Mouse (Mus musculus): Measurements from ENCODE around the gene Nrxn3. TPM values are rescaled to one million over a fixed set of nuclear protein-coding genes. Genes with fewer than 3 reads are reported as not detected.

The Nrxn3 gene
- polyA plus RNA-seq, 1 experiment from 2014 or later = 16.9 TPM

DNA sequence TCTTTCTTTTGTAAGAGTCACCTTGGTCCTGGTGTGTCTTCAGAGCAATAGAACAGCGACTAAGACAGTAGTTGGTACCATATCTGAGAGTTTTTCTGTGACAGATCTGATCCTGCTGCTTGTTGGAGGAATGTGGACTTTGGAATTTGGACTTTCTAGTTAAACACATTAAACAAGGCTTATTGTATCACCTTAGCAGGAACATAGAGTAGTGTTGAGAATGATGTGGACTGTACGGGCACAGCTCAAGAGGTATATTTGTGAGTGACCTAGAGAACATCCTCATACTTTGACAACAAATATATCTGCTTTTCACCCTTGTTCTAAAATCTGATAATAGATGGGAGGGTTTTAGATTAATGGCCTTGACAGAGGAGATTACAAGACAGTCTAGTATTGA is 1020.1 kb downstream of the Nrxn3 start:
- no peak overlapping the region for H3K27ac ChIP-seq (ENCODE audit: low read depth, low read length)
- WGBS = 93% methylated on average over 2 of the region's 2 CpGs
- no peaks in the 10 kb centered on the region for H3K36me3 ChIP-seq (ENCODE audit: control insufficient read depth, insufficient read depth, low read length)
- H3K4me1 ChIP-seq (ENCODE audit: control insufficient read depth, insufficient read depth, low read length) = no peaks in the 10 kb centered on the region
- no peak for DNase-seq (ENCODE audit: low spot score, missing footprints)
- no peak overlapping the region for H3K4me3 ChIP-seq (ENCODE audit: low read depth, low read length)
- no peak for ATAC-seq (ENCODE audit: low FRiP score)
- no peaks in the 10 kb centered on the region for H3K27me3 ChIP-seq (ENCODE audit: control insufficient read depth, insufficient read depth, low read length)
- no peak overlapping the region for H3K4me2 ChIP-seq
- H3K9me3 ChIP-seq (ENCODE audit: control insufficient read depth, low read length) = no peaks in the 10 kb centered on the region
- H3K9ac ChIP-seq (ENCODE audit: low read length) = no peak overlapping the region

DNA sequence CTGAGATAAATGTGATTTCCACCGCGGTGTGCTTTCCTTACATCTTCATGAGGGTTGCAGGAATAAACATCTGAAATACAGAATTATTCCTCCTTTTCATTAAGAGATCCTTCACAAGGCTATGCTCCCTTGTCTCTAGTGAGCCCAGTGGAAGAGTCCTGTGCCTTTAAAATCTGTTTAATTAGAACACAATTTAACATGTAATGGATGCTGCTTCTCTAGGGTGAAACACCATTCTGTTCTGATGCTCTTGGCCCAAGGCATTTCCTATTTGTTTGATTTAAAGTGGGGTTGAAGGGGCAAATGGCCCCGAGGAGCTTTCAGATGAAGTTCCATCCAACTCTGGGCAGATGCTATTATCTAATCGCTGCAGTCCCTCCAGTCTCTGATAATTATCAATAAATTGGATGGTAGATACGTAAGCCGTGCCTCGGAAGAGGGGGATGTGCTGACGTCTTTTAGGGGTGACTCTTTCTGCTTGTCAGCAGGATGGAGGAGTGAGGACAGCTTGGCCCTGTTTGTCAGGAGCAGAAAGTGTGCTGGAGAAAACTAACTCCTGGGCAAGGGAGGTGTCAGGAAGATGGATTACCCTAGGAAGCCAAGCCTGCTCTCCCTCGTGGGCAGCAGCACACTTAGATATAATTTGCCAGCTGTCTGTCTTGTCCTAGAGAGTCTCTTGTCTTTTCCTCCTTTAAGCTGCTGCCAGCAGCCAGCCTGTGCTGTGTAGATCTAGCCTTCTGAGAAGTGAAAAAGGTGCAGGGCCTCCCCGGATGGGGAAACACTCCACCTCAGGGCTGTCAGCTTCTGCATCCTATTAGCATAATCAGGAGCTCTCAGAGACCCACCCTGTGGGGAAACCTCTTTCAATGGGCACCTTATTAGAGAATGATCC is 1041.8 kb downstream of the Nrxn3 start:
- no peak overlapping the region for H3K4me3 ChIP-seq (ENCODE audit: low read depth, low read length)
- ATAC-seq (ENCODE audit: low FRiP score) (peak; percentile 84), DNase-seq (ENCODE audit: low spot score, missing footprints) (no peak)
- no peak overlapping the region for H3K27ac ChIP-seq (ENCODE audit: low read depth, low read length)
- H3K9ac ChIP-seq (ENCODE audit: low read length) = no peak overlapping the region
- WGBS = 55% methylated on average over 10 of the region's 10 CpGs
- H3K27me3 ChIP-seq (ENCODE audit: control insufficient read depth, insufficient read depth, low read length) = no peaks in the 10 kb centered on the region
- H3K36me3 ChIP-seq (ENCODE audit: control insufficient read depth, insufficient read depth, low read length) = no peaks in the 10 kb centered on the region
- H3K9me3 ChIP-seq (ENCODE audit: control insufficient read depth, low read length) = no peaks in the 10 kb centered on the region
- no peak overlapping the region for H3K4me2 ChIP-seq
- peaks cover 6% of the 10 kb centered on the region; the same call in 1 of the 2 replicates for H3K4me1 ChIP-seq (ENCODE audit: control insufficient read depth, insufficient read depth, low read length)

- Histone ChIP-seq H3K9me3 (ENCODE audit: control insufficient read depth, low read length) (no peaks in the 10 kb centered on the region), H3K27ac (ENCODE audit: low read depth, low read length) (no peak overlapping the region), H3K4me3 (ENCODE audit: low read depth, low read length) (no peak overlapping the region), H3K9ac (ENCODE audit: low read length) (no peak overlapping the region), H3K4me2 (no peak overlapping the region), H3K36me3 (ENCODE audit: control insufficient read depth, insufficient read depth, low read length) (no peaks in the 10 kb centered on the region), H3K27me3 (ENCODE audit: control insufficient read depth, insufficient read depth, low read length) (no peaks in the 10 kb centered on the region), H3K4me1 (ENCODE audit: control insufficient read depth, insufficient read depth, low read length) (peaks cover 6% of the 10 kb centered on the region; the same call in 1 of the 2 replicates)
- DNase-seq (ENCODE audit: low spot score, missing footprints) = no peak
- 70% methylated on average over 2 of the region's 2 CpGs for WGBS
- ATAC-seq (ENCODE audit: low FRiP score) = no peak; the same call in 1 of the 2 replicates
Measured at GRCm38 (mm10) chr12:89765179-89765578, 1042.5 kb downstream of the Nrxn3 start.

- no peak overlapping the region for H3K4me3 ChIP-seq (ENCODE audit: low read depth, low read length)
- no peaks in the 10 kb centered on the region for H3K4me1 ChIP-seq (ENCODE audit: control insufficient read depth, insufficient read depth, low read length)
- no peaks in the 10 kb centered on the region for H3K9me3 ChIP-seq (ENCODE audit: control insufficient read depth, low read length)
- DNase-seq (ENCODE audit: low spot score, missing footprints) (no peak), ATAC-seq (ENCODE audit: low FRiP score) (no peak)
- H3K4me2 ChIP-seq = no peak overlapping the region
- H3K27me3 ChIP-seq (ENCODE audit: control insufficient read depth, insufficient read depth, low read length) = no peaks in the 10 kb centered on the region
- 86% methylated on average over 3 of the region's 3 CpGs for WGBS
- no peaks in the 10 kb centered on the region for H3K36me3 ChIP-seq (ENCODE audit: control insufficient read depth, insufficient read depth, low read length)
- no peak overlapping the region for H3K27ac ChIP-seq (ENCODE audit: low read depth, low read length)
- H3K9ac ChIP-seq (ENCODE audit: low read length) = no peak overlapping the region
Measured at GRCm38 (mm10) chr12:89788794-89789193, 1066.1 kb downstream of the Nrxn3 start.

DNA sequence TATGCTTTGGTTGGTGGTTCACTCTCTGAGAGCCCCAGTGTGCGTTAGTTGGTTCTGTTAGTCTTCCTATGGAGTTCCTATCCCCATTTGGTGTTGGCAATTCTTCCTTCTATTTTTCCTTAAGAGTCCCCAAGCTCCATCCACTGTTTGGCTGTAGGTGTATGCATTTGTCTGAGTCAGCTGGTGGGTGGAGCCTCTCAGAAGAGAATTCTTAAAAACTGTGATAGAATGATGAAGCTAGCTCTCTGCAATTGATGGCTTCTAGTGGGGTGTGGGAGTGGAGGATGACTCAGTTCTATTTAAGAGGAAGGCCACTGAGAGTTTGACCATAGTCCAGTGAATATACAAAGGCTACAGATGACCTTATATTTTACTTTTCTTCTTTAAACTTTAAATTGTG is 1067.3 kb downstream of the Nrxn3 start:
- WGBS = 93% methylated on average over 1 of the region's 1 CpGs
- Histone ChIP-seq H3K9me3 (ENCODE audit: control insufficient read depth, low read length) (no peaks in the 10 kb centered on the region), H3K36me3 (ENCODE audit: control insufficient read depth, insufficient read depth, low read length) (no peaks in the 10 kb centered on the region), H3K4me1 (ENCODE audit: control insufficient read depth, insufficient read depth, low read length) (no peaks in the 10 kb centered on the region), H3K9ac (ENCODE audit: low read length) (no peak overlapping the region), H3K27me3 (ENCODE audit: control insufficient read depth, insufficient read depth, low read length) (no peaks in the 10 kb centered on the region), H3K4me2 (no peak overlapping the region), H3K4me3 (ENCODE audit: low read depth, low read length) (no peak overlapping the region), H3K27ac (ENCODE audit: low read depth, low read length) (no peak overlapping the region)
- DNase-seq (ENCODE audit: low spot score, missing footprints) (no peak), ATAC-seq (ENCODE audit: low FRiP score) (no peak)

GRCm38 (mm10) chr12:89791829-89792228 is 1069.2 kb downstream of the Nrxn3 start:
- Histone ChIP-seq H3K4me3 (ENCODE audit: low read depth, low read length) (no peak overlapping the region), H3K36me3 (ENCODE audit: control insufficient read depth, insufficient read depth, low read length) (no peaks in the 10 kb centered on the region), H3K4me1 (ENCODE audit: control insufficient read depth, insufficient read depth, low read length) (no peaks in the 10 kb centered on the region), H3K27me3 (ENCODE audit: control insufficient read depth, insufficient read depth, low read length) (no peaks in the 10 kb centered on the region), H3K9ac (ENCODE audit: low read length) (no peak overlapping the region), H3K9me3 (ENCODE audit: control insufficient read depth, low read length) (no peaks in the 10 kb centered on the region), H3K4me2 (no peak overlapping the region), H3K27ac (ENCODE audit: low read depth, low read length) (no peak overlapping the region)
- 87% methylated on average over 3 of the region's 3 CpGs for WGBS
- DNase-seq (ENCODE audit: low spot score, missing footprints) (no peak), ATAC-seq (ENCODE audit: low FRiP score) (no peak)

DNA sequence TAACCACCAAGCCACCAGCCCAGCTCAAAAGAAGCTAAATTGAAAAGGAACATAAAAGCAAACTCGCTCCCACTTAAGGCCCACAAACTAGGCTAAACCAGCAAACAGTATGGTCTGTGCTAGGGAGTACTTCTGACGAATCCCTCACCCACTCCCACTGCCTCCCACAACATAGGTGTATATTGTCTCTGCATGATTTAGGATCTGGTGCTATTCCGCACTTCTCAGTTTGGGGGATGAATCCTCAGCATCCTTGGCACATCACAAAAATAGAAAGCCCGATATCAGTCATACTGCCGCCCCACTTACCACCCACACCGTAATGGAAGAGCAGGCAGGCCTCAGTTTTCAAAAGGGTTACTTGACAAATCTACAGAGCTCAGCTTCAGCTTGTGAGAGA is 1072.1 kb downstream of the Nrxn3 start:
- ATAC-seq (ENCODE audit: low FRiP score) = no peak
- Histone ChIP-seq H3K36me3 (ENCODE audit: control insufficient read depth, insufficient read depth, low read length) (no peaks in the 10 kb centered on the region), H3K4me3 (ENCODE audit: low read depth, low read length) (no peak overlapping the region), H3K9me3 (ENCODE audit: control insufficient read depth, low read length) (no peaks in the 10 kb centered on the region), H3K4me2 (no peak overlapping the region), H3K4me1 (ENCODE audit: control insufficient read depth, insufficient read depth, low read length) (no peaks in the 10 kb centered on the region), H3K27ac (ENCODE audit: low read depth, low read length) (no peak overlapping the region), H3K9ac (ENCODE audit: low read length) (no peak overlapping the region), H3K27me3 (ENCODE audit: control insufficient read depth, insufficient read depth, low read length) (no peaks in the 10 kb centered on the region)
- WGBS = 89% methylated on average over 6 of the region's 6 CpGs
- DNase-seq (ENCODE audit: low spot score, missing footprints) = no peak

GRCm38 (mm10) chr12:89808217-89808616 is 1085.5 kb downstream of the Nrxn3 start:
- H3K27ac ChIP-seq (ENCODE audit: low read depth, low read length) = no peak overlapping the region
- peaks cover 5% of the 10 kb centered on the region; the same call in 1 of the 2 replicates for H3K27me3 ChIP-seq (ENCODE audit: control insufficient read depth, insufficient read depth, low read length)
- H3K36me3 ChIP-seq (ENCODE audit: control insufficient read depth, insufficient read depth, low read length) = no peaks in the 10 kb centered on the region
- H3K9ac ChIP-seq (ENCODE audit: low read length) = no peak overlapping the region
- peaks cover 5% of the 10 kb centered on the region for H3K4me1 ChIP-seq (ENCODE audit: control insufficient read depth, insufficient read depth, low read length)
- no peaks in the 10 kb centered on the region for H3K9me3 ChIP-seq (ENCODE audit: control insufficient read depth, low read length)
- DNase-seq (ENCODE audit: low spot score, missing footprints) = peak; percentile 82
- WGBS = 71% methylated on average over 3 of the region's 3 CpGs
- no peak overlapping the region for H3K4me3 ChIP-seq (ENCODE audit: low read depth, low read length)
- no peak overlapping the region for H3K4me2 ChIP-seq
- ATAC-seq (ENCODE audit: low FRiP score) = no peak

- Histone ChIP-seq H3K36me3 (ENCODE audit: control insufficient read depth, insufficient read depth, low read length) (no peaks in the 10 kb centered on the region), H3K27me3 (ENCODE audit: control insufficient read depth, insufficient read depth, low read length) (peaks cover 9% of the 10 kb centered on the region; the same call in 1 of the 2 replicates), H3K9me3 (ENCODE audit: control insufficient read depth, low read length) (no peaks in the 10 kb centered on the region), H3K4me3 (ENCODE audit: low read depth, low read length) (no peak overlapping the region), H3K4me1 (ENCODE audit: control insufficient read depth, insufficient read depth, low read length) (peaks cover 5% of the 10 kb centered on the region), H3K9ac (ENCODE audit: low read length) (no peak overlapping the region), H3K4me2 (no peak overlapping the region), H3K27ac (ENCODE audit: low read depth, low read length) (no peak overlapping the region)
- peak; percentile 31 for DNase-seq (ENCODE audit: low spot score, missing footprints)
- WGBS = 85% methylated on average over 5 of the region's 5 CpGs
- ATAC-seq (ENCODE audit: low FRiP score) = no peak
Measured at GRCm38 (mm10) chr12:89810146-89810545, 1087.5 kb downstream of the Nrxn3 start.

All from midbrain, embryonic 11.5 days (tissue).